In genomic region chr4:49519476-49519875, GRCm38 (mm10) we compare ENCODE assay signal across 9 mouse cellular contexts. TPM values are rescaled to one million over a fixed set of nuclear protein-coding genes. Genes with fewer than 3 reads are reported as not detected.
DNase-seq lines count a peak whose midpoint lies in the region; ATAC-seq and TF ChIP-seq lines count a peak whose summit lies in the region.
"Had no signal": no experiment of that assay in that cellular context is flagged by ENCODE, and none has a peak within 500 bp of the region (broad histone marks: within the 10 kb centered on the region; RNA-seq: fewer than 3 reads in every experiment).

No protein-coding gene starts in this region.

- peaks cover 14% of the 10 kb centered on the region; the same call in 1 of the 2 replicates for H3K4me1 ChIP-seq in embryonic facial prominence, embryonic 12.5 days
- peaks cover 7 to 14% of the 10 kb centered on the region in 2 experiments for H3K4me1 ChIP-seq in liver, embryonic 14.5 days (replicated peaks; ENCODE audit: control insufficient read depth in 2 of 2, insufficient read depth in 2 of 2, low read length in 1 of 2)
- H3K4me1 ChIP-seq in lung, adult 2 months (ENCODE audit: control insufficient read depth, insufficient read depth, low read length) = peaks cover 8% of the 10 kb centered on the region

- no peak for TF ChIP-seq EP300 in liver, embryonic 14.5 days (IDR thresholded peaks at IDR 0.05; ENCODE audit: low read depth)

- H3K27ac ChIP-seq in embryonic facial prominence, embryonic 12.5 days = no peak overlapping the region
- H3K27ac ChIP-seq in liver, embryonic 14.5 days = no peak overlapping the region

- H3K36me3 ChIP-seq in embryonic facial prominence, embryonic 12.5 days = peaks cover 28% of the 10 kb centered on the region; the same call in 1 of the 2 replicates
- H3K36me3 ChIP-seq in liver, embryonic 14.5 days (replicated peaks; ENCODE audit: control insufficient read depth, insufficient read depth, low read depth) = peaks cover 5% of the 10 kb centered on the region; the same call in 1 of the 2 replicates

- peak; percentile 12 for DNase-seq in thymus, postnatal 14 days
- no peak for DNase-seq in thymus, postnatal 36 days
- peak; percentile 41 to 57 (median 53) for DNase-seq in liver, embryonic 14.5 days (ENCODE audit: low read depth in 3 of 3, low spot score in 3 of 3)
- no peak for DNase-seq in right cerebral cortex, postnatal 36 days (ENCODE audit: low spot score in 2 of 2)
- DNase-seq in lung, adult 2 months = no peak

- no peak for ATAC-seq in embryonic facial prominence, embryonic 12.5 days (ENCODE audit: insufficient number of reproducible peaks, insufficient read depth, low FRiP score, low TSS enrichment)
- no peak for ATAC-seq in liver, embryonic 14.5 days (ENCODE audit: insufficient read depth)
- no peak for ATAC-seq in monocyte, adult 5-6 weeks (replicated peaks; ENCODE audit: insufficient number of reproducible peaks, low FRiP score, low TSS enrichment, poor library complexity, severe bottlenecking)

- 74% methylated on average over 5 of the region's 5 CpGs for WGBS in embryonic facial prominence, embryonic 12.5 days
- WGBS in liver, embryonic 14.5 days (ENCODE audit: insufficient replicate concordance) = 58% methylated on average over 5 of the region's 5 CpGs
- 73% methylated on average over 5 of the region's 5 CpGs for WGBS in lung, adult 2 months

- H3K9me3 ChIP-seq in embryonic facial prominence, embryonic 12.5 days = no peaks in the 10 kb centered on the region
- no peaks in the 10 kb centered on the region for H3K9me3 ChIP-seq in liver, embryonic 14.5 days (ENCODE audit: control insufficient read depth, low read length)

- peak; percentile 63 for TF ChIP-seq CTCF in liver, embryonic 14.5 days (IDR thresholded peaks at IDR 0.05; ENCODE audit: low read depth)
- TF ChIP-seq CTCF in lung, adult 2 months (IDR thresholded peaks at IDR 0.05; ENCODE audit: insufficient read depth, low read length) = no peak

- H3K27me3 ChIP-seq in embryonic facial prominence, embryonic 12.5 days = no peaks in the 10 kb centered on the region
- no peaks in the 10 kb centered on the region for H3K27me3 ChIP-seq in liver, embryonic 14.5 days (ENCODE audit: control insufficient read depth, insufficient read depth, low read length)

- TF ChIP-seq POLR2A in lung, adult 2 months (IDR thresholded peaks at IDR 0.05; ENCODE audit: borderline replicate concordance, extremely low read depth, low read depth, low read length) = no peak

- H3K4me2 ChIP-seq in embryonic facial prominence, embryonic 12.5 days (replicated peaks) = peak overlapping the region; percentile 60
- H3K4me2 ChIP-seq in liver, embryonic 14.5 days (ENCODE audit: low read depth) = peak overlapping the region; percentile 81

- no peak overlapping the region for H3K4me3 ChIP-seq in embryonic facial prominence, embryonic 12.5 days
- peak overlapping the region; percentile 38 to 78; a peak in 3 of 4 replicates for H3K4me3 ChIP-seq in liver, embryonic 14.5 days (ENCODE audit: insufficient read depth in 1 of 2, low read depth in 2 of 2, low read length in 2 of 2)
- no peak overlapping the region for H3K4me3 ChIP-seq in lung, adult 2 months (replicated peaks; ENCODE audit: extremely low read depth, low read depth, low read length)

- H3K9ac ChIP-seq in embryonic facial prominence, embryonic 12.5 days = no peak overlapping the region
- no peak overlapping the region for H3K9ac ChIP-seq in liver, embryonic 14.5 days (replicated peaks)

RNA-seq across cellular contexts. Expression of gene Mrpl50, which starts 1.4 kb away (rescaled TPM):
- polyA plus RNA-seq in embryonic facial prominence, embryonic 12.5 days (2016; fragmentation: Nextera tagmentation; extraction: Ambion mirVana) = 85.6 and 87.7 TPM in 2 replicates
- 11.7 and 16.6 TPM in 2 replicates for polyA plus RNA-seq in liver, embryonic 14.5 days (2012; rRNA removed)
- 55.7 TPM in 2 replicates for polyA plus RNA-seq in liver, embryonic 14.5 days (2014; fragmentation: Nextera tagmentation; extraction: Ambion mirVana)
- 14.9 to 18.6 TPM (median 15.7 TPM) in 3 replicates for total RNA-seq in monocyte, adult 5-6 weeks (2017)
- polyA plus RNA-seq in lung, adult 2 months (2012; rRNA removed) = 2.3 and 4.5 TPM in 2 replicates

RNA-seq across cellular contexts. Expression of gene Zfp189, which starts 1.5 kb away (rescaled TPM):
- polyA plus RNA-seq in embryonic facial prominence, embryonic 12.5 days (2016; fragmentation: Nextera tagmentation; extraction: Ambion mirVana) = 11.8 and 12.5 TPM in 2 replicates
- 0.88 and 1.5 TPM in 2 replicates for polyA plus RNA-seq in liver, embryonic 14.5 days (2012; rRNA removed)
- polyA plus RNA-seq in liver, embryonic 14.5 days (2014; fragmentation: Nextera tagmentation; extraction: Ambion mirVana) = 2.6 and 3.5 TPM in 2 replicates
- total RNA-seq in monocyte, adult 5-6 weeks (2017) = 0.75 to 5.6 TPM (median 3.2 TPM) in 3 replicates
- 1.0 and 1.1 TPM in 2 replicates for polyA plus RNA-seq in lung, adult 2 months (2012; rRNA removed)

RNA-seq across cellular contexts. Expression of gene Baat, which starts 13.1 kb away (rescaled TPM):
- 0.08 and 0.24 TPM in 2 replicates for polyA plus RNA-seq in embryonic facial prominence, embryonic 12.5 days (2016; fragmentation: Nextera tagmentation; extraction: Ambion mirVana)
- 0.39 and 0.47 TPM in 2 replicates for polyA plus RNA-seq in liver, embryonic 14.5 days (2012; rRNA removed)
- polyA plus RNA-seq in liver, embryonic 14.5 days (2014; fragmentation: Nextera tagmentation; extraction: Ambion mirVana) = 0.86 and 1.0 TPM in 2 replicates
- total RNA-seq in monocyte, adult 5-6 weeks (2017) = not detected in 3 replicates
- 0.06 TPM in 1 of 2 replicates, not detected in the other for polyA plus RNA-seq in lung, adult 2 months (2012; rRNA removed)
- polyA plus RNA-seq: testis, adult 2 months had no signal

RNA-seq across cellular contexts. Expression of gene Aldob, which starts 29.9 kb away (rescaled TPM):
- polyA plus RNA-seq in embryonic facial prominence, embryonic 12.5 days (2016; fragmentation: Nextera tagmentation; extraction: Ambion mirVana) = 0.10 TPM in 1 of 2 replicates, not detected in the other
- 88.5 and 103 TPM in 2 replicates for polyA plus RNA-seq in liver, embryonic 14.5 days (2012; rRNA removed)
- polyA plus RNA-seq in liver, embryonic 14.5 days (2014; fragmentation: Nextera tagmentation; extraction: Ambion mirVana) = 240 and 257 TPM in 2 replicates
- total RNA-seq in monocyte, adult 5-6 weeks (2017) = not detected in 3 replicates
- polyA plus RNA-seq in lung, adult 2 months (2012; rRNA removed) = 0.48 and 1.9 TPM in 2 replicates

RNA-seq across cellular contexts. Expression of gene Acnat1, which starts 45.8 kb away (rescaled TPM):
- not detected in 2 replicates for polyA plus RNA-seq in embryonic facial prominence, embryonic 12.5 days (2016; fragmentation: Nextera tagmentation; extraction: Ambion mirVana)
- polyA plus RNA-seq in liver, embryonic 14.5 days (2012; rRNA removed) = 0.73 and 1.2 TPM in 2 replicates
- polyA plus RNA-seq in liver, embryonic 14.5 days (2014; fragmentation: Nextera tagmentation; extraction: Ambion mirVana) = 0.11 and 0.61 TPM in 2 replicates
- total RNA-seq in monocyte, adult 5-6 weeks (2017) = not detected in 3 replicates
- polyA plus RNA-seq in lung, adult 2 months (2012; rRNA removed) = 0.29 TPM in 1 of 2 replicates, not detected in the other
- total RNA-seq: gastrocnemius, adult 8-10 months had no signal
- polyA plus RNA-seq: testis, adult 2 months had no signal

Comparison
In these comparisons a context has a peak if more than half of its experiments do, and no peak if none do; other contexts are left out.
1. DNase-seq: peak in thymus, postnatal 14 days (single experiment) and liver, embryonic 14.5 days (3 of 3); none in thymus, postnatal 36 days (0 of 2), right cerebral cortex, postnatal 36 days (0 of 2) and lung, adult 2 months (single experiment).
2. H3K4me3 ChIP-seq: peak in liver, embryonic 14.5 days (2 of 2); none in embryonic facial prominence, embryonic 12.5 days (single experiment) and lung, adult 2 months (single experiment).